Mouse (Mus musculus): ENCODE measurements around the gene Olfr1110. TPM values are rescaled to one million over a fixed set of nuclear protein-coding genes. Genes with fewer than 3 reads are reported as not detected.

Olfr1110 gene
- polyA plus RNA-seq (2021; fragmentation: Nextera tagmentation): not detected in 2 replicates
- long read RNA-seq, experiment 1: 0 reads
- long read RNA-seq, experiment 2: 0 reads

DNA sequence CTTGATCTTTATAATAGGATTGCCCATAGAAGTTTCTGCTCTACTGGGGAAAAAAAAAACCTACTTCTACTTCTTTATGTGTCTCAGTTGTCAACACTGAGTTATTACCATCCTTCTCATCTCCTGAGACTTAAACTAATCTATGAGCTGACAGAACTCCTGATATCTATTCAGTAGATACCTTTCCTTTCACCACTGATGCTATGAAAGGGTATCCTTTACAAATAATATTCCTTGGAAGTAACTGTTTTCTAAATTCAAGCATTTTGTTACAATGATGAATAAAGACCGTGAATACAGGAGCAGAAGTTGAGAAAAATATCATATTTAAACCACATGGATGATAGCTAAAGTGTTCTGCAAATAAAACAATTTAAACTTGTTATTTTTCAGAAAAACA is at the start of gene Olfr1110:
TSS of gene Olfr1110 (minus strand) at position 101 of the 400 bp plus-strand sequence.

DNA sequence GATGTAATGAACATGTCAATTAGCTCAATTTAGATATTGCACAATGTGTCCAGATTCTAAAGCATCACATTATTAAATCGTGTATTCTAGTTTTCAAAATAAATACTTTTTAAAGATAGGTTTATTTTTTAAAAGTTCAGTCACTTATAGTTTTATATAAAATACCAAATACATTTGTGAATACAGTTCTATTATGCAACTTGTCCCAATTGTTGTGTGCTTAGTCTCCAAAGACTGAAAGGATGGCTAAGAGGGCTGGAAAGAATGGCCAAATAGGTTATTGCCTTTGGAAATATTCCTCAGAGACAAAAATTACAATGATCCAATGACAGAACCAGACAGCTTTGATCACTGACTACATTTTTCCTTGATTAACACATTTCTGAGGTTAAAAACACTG is 47.4 kb upstream of the Olfr1110 start, which contains the start of gene Olfr1112:
TSS of gene Olfr1112 (plus strand) at position 301 of the 400 bp plus-strand sequence.

DNA sequence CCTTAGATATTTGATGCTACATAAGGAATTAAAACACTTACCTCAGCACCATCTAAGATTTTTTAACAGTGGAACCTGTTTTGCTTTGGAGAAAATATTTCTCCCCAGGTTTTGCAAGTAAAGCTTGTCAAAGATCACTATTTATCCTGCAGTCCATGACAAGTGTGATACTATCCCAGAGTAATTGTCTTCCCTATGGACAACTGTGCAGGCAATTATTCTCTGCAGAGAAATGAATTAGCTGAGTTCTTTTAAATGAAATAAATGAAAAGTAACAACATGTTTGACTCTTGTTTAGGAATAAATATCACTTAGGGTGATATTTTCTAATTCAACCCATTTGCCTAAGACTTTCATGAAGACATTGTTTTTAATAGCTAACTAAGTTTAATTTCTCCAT is 12.4 kb upstream of the Olfr1110 start, which contains the start of gene Olfr1111:
TSS of gene Olfr1111 (minus strand) at position 101 of the 400 bp plus-strand sequence.

DNA sequence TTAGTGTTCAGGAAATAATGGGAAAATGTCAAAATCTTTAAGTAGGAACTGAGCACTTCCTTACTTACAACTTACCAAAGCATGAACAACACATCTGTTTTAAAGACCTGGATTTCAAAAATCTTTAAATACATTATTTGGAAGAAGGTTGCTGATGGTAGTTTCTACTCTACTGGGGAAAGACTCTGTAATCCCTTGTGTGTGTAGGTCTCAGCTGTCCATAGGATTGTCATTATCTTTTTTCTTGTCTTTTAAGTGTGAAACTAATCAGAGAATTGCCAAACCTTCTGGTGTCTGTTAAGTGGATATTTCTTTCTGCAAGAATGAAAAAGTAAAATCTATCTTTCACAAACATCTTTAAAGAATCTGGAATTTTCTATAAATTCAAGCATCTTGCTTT is 25.6 kb downstream of the Olfr1110 start, which contains the start of gene Olfr259:
TSS of gene Olfr259 (minus strand) at position 101 of the 400 bp plus-strand sequence.

DNA sequence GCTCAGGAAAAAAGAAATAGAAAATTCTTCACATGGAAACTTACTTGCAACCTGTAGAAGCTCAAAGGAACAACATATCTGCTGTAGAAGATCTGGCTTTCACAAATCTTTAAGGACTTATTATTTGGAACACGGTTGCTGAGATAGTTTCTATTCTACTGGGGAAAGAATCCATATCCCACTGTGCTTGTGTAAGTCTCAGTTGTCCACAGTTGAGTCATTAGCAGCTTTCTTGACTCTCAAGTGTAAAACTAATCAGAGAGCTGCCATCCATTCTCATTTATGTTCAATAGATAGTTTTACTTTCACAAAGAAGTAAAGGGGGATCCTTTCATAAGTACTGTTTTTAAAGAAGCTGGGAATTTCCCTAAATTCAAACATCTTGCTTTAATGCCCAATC is 44.2 kb downstream of the Olfr1110 start, which contains the start of gene Olfr1109:
TSS of gene Olfr1109 (minus strand) at position 101 of the 400 bp plus-strand sequence.

Other genes starting within 250 kb of the Olfr1110 start
- not detected in 2 replicates for gene Olfr1097, start 248.1 kb downstream of the Olfr1110 start, polyA plus RNA-seq (2021; fragmentation: Nextera tagmentation)
- gene Olfr1098, start 215.8 kb downstream of the Olfr1110 start, polyA plus RNA-seq (2021; fragmentation: Nextera tagmentation): not detected in 2 replicates
- not detected in 2 replicates for gene Olfr1099, start 179.6 kb downstream of the Olfr1110 start, polyA plus RNA-seq (2021; fragmentation: Nextera tagmentation)
- not detected in 2 replicates for gene Olfr1100, start 160.3 kb downstream of the Olfr1110 start, polyA plus RNA-seq (2021; fragmentation: Nextera tagmentation)
- gene Olfr1101, start 149.1 kb downstream of the Olfr1110 start, polyA plus RNA-seq (2021; fragmentation: Nextera tagmentation): not detected in 2 replicates
- not detected in 2 replicates for gene Olfr1102, start 141.9 kb downstream of the Olfr1110 start, polyA plus RNA-seq (2021; fragmentation: Nextera tagmentation)
- not detected in 2 replicates for gene Olfr1104, start 113.2 kb downstream of the Olfr1110 start, polyA plus RNA-seq (2021; fragmentation: Nextera tagmentation)
- gene Olfr1105, start 103.8 kb downstream of the Olfr1110 start, polyA plus RNA-seq (2021; fragmentation: Nextera tagmentation): not detected in 2 replicates
- gene Olfr1106, start 88.0 kb downstream of the Olfr1110 start, polyA plus RNA-seq (2021; fragmentation: Nextera tagmentation): not detected in 2 replicates
- gene Olfr1107, start 64.5 kb downstream of the Olfr1110 start, polyA plus RNA-seq (2021; fragmentation: Nextera tagmentation): not detected in 2 replicates
- not detected in 2 replicates for gene Olfr1109, start 44.3 kb downstream of the Olfr1110 start, polyA plus RNA-seq (2021; fragmentation: Nextera tagmentation)
- not detected in 2 replicates for gene Olfr259, start 25.7 kb downstream of the Olfr1110 start, polyA plus RNA-seq (2021; fragmentation: Nextera tagmentation)
- not detected in 2 replicates for gene Olfr1111, start 12.3 kb upstream of the Olfr1110 start, polyA plus RNA-seq (2021; fragmentation: Nextera tagmentation)
- gene Olfr1112, start 47.5 kb upstream of the Olfr1110 start, polyA plus RNA-seq (2021; fragmentation: Nextera tagmentation): not detected in 2 replicates
- not detected in 2 replicates for gene Olfr1113, start 68.7 kb upstream of the Olfr1110 start, polyA plus RNA-seq (2021; fragmentation: Nextera tagmentation)
- not detected in 2 replicates for gene Olfr1115, start 107.7 kb upstream of the Olfr1110 start, polyA plus RNA-seq (2021; fragmentation: Nextera tagmentation)
- gene Olfr1116, start 127.2 kb upstream of the Olfr1110 start, polyA plus RNA-seq (2021; fragmentation: Nextera tagmentation): not detected in 2 replicates
- not detected in 2 replicates for gene Olfr1118, start 167.3 kb upstream of the Olfr1110 start, polyA plus RNA-seq (2021; fragmentation: Nextera tagmentation)
- gene Olfr1120, start 214.5 kb upstream of the Olfr1110 start, polyA plus RNA-seq (2021; fragmentation: Nextera tagmentation): not detected in 2 replicates
- gene Olfr1121, start 229.6 kb upstream of the Olfr1110 start, polyA plus RNA-seq (2021; fragmentation: Nextera tagmentation): not detected in 2 replicates
- gene Olfr1122, start 245.5 kb upstream of the Olfr1110 start, polyA plus RNA-seq (2021; fragmentation: Nextera tagmentation): not detected in 2 replicates